Mouse (Mus musculus) bone marrow macrophage, adult 2 months (primary cell): ENCODE data around the gene P2ry14.
"Not testable (repeated sequence)": the region's sequence is repeated elsewhere in the genome, so short reads cannot be mapped to it uniquely, and the experiment has no call there.

ENCODE experiments used
- CTCF ChIP-seq: IDR thresholded peaks from 2 replicates; pipeline ENCODE4 v1.5.1; 2012; ENCODE audit warnings: low read depth, mild to moderate bottlenecking, low read length, moderate library complexity
- POLR2A ChIP-seq: IDR thresholded peaks from 2 replicates; pipeline ENCODE4 v1.6.1; 2012; ENCODE audit warnings: mild to moderate bottlenecking, low read depth, low read length, borderline replicate concordance

DNA sequence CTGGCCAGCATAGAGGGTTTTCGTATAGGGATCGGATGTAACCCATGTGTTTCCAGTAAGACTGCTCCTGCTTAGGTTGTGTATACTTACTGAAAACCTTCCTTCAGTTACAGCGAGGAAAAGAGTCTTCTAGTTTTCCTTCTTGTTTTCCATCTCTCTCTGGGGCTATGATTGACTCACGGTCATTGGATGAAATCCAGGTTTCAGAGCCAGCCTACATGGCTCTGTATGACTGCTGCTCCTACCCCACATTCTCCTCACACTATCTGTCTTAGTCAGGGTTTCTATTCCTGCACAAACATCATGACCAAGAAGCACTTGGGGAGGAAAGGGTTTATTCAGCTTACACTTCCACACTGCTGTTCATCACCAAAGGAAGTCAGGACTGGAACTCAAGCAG lies 12.5 kb downstream of the P2ry14 start:
- not testable (repeated sequence) for TF ChIP-seq CTCF, POLR2A
